Mouse (Mus musculus): Measurements from ENCODE around the gene Hist1h3e.
"Not testable (repeated sequence)": the region's sequence is repeated elsewhere in the genome, so short reads cannot be mapped to it uniquely, and the experiment has no call there.

Hist1h3e gene

DNA sequence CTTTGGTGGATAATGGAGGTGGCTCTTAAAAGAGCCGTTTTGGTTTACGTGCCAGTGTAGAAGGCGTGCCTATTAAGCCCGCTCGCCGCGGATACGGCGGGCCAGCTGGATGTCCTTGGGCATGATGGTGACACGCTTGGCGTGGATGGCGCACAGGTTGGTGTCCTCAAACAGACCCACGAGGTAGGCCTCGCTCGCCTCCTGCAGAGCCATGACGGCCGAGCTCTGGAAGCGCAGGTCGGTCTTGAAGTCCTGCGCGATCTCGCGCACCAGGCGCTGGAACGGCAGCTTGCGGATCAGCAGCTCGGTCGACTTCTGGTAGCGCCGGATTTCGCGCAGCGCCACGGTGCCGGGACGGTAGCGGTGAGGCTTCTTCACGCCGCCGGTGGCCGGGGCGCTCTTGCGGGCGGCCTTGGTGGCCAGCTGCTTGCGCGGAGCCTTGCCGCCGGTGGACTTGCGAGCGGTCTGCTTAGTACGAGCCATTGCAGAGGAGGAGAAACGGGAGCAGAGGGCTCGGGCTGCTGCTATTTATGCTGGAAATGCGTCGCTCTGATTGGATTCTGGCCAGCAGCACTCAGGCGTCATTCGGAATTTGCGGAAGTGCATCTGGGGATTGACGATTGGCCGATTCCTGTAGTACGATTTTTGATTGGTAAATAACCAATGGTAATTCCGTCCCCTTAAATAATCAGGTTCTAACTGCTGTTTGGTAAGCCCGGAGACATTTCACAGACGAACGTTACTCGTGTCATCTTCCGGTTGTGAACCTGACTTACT lies at the start of gene Hist1h3e:
Gene Hist1h3e (minus strand): TSS at position 487 of the 777 bp plus-strand sequence.
- peak; percentile 93 to 96 for DNase-seq

DNA sequence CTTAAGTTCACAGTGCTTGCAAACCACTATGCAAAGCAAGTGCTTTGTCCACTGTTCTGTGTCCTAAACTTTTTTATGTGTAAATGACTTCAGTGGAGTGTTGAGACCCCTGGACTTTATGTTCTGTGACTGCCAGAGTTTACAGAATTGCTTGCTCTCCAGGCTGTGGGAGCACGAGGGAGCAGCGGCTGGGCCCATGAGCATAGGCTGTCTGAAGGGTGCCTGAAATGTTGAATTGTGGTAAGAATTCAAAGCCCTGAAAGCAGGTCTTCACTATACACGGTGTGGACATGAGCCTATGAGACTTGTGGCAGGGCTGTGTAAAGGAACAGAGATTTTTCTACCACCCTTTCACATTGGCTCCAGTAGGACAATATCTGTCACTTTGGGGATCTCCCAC lies 49.5 kb upstream of the Hist1h3e start:
- peak in 1 of 2 experiments; percentile 9 for DNase-seq

DNA sequence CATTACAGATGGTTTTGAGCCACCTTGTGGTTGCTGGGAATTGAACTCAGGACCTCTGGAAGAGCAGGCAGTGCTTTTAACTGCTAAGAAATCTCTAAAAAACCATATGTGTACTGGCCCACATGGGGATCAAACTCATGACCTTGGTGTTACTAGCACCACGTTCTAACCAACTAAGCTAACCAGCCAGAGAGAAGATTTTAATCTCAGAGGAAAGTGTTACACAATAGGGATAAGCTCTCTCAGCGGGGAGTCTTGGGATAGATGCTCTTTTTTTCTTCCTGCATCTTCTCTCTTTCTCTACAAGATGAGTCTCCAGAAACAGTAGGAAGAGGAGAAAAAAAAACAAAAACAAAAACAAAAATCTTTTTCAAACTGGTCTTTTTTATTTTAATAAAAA lies 48.2 kb upstream of the Hist1h3e start:
- DNase-seq = no peak

DNA sequence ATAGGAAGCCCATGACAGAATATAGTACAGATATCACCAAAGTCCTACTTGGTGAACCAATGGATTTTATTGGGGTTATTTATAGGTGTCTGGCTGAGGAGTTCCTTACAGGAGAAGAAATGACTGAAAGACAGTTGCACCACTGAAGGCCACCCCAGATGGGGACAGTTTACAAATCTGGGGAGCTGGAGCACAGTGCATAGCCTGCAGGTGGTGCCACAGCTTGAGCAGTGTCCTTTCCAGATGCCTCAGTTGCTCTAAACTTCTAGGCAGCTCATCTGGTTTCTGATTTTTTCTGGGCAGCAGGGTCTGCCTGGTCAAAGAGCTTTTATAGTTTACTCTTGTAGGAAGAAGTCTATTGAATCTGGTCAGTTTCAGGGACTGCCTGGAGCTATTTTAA lies 47.7 kb upstream of the Hist1h3e start:
- DNase-seq = no peak

DNA sequence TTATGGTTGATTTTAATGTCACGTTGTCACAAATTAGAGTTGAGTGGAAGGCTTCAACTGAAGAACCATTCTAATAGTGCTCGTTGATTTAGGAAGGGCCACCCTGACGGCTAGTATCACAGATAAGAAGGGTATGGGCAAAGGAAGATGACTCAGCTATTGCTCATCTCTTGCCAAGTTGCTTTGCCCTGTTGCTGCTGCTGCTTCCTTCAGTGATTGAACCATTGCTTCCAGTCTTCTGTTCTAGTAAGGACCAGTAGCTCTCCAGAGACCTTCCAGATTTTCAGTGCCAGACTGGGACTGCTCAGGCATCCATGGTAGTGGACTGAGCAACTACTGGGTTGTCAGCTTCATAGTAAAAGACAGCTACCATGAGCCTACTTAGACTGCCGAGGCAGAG lies 47.0 kb upstream of the Hist1h3e start:
- no peak for DNase-seq

DNA sequence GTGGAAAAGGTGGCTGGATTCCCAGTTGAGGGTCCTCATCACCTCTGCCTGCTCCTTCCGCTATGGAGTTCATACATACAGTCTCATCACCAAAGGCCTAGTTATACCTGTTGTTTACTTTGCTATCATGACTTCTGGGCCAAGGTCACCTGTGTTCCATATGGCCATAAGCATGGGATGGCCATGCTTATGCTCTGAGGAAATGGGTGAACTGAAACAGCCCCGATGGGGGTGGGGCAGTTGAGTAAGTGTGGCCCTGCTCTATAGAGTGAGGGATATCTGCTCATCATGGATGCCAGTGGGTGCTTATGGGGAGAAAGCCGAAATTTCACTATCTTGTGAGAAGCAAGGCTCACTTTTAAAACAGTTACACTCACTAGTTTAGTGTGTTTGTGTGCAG lies 42.9 kb upstream of the Hist1h3e start:
- DNase-seq = no peak

DNA sequence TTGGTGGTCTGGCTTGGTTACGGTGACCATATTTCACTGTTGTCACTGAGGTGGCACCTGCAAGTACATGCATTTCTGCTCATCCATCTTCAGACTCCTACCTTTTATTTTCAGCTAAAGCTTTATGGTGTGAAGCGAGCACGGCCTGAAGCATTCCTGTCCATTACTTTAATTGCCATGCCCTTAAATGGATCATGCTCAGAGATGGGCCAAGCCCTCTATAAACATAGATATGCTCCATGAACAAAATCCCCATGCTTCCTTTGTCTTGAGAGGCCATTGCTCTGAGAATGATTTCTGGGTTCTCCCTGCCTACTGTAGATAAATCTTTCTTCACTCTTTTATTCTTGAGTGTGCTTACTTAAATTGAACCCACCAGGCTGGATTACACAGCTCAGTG lies 42.3 kb upstream of the Hist1h3e start:
- no peak for DNase-seq

DNA sequence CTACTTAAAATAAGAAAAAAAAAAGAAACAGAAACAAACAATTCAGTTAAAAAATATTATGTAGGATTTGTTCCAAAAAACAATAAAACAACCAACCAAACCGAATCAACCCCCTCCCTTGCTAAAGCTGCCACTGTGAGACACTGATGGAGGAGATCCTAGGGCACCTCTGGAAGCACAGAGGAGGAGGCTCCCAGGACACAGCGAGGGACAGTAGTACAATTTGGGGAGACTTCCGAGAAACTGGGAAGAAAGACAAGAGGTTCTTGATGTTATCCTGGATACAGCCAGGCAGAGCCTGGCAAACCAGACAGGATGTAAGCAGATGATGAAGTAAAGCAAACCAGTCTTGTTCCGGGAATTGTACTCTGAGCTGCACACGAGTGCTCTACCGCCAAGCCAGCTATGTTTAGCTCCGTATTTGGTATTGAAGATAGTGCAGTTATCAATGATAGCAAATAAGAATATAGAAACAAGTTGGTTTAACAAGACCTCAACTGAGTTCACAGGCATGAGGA lies 41.1 kb upstream of the Hist1h3e start:
- DNase-seq = no peak

DNA sequence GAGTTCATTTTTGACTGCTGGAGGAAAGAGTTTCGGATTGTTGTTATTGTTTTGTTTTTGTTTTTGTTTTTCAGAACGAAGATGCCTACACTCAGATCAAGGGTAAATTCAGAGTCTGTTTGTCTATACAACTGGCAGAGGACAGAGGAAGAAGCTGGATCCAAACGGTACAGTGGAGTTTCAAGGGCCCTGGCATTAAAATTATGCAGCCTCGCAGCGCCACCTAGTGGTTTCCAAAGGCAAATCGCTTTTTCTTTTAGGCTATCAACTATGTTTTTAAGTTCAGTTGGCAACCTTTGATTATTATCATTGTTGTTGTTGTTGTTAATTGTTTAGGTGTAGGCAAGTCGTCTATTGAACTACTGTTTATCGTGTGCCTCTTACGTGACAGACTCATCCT lies 35.8 kb upstream of the Hist1h3e start:
- DNase-seq = peak; percentile 89

DNA sequence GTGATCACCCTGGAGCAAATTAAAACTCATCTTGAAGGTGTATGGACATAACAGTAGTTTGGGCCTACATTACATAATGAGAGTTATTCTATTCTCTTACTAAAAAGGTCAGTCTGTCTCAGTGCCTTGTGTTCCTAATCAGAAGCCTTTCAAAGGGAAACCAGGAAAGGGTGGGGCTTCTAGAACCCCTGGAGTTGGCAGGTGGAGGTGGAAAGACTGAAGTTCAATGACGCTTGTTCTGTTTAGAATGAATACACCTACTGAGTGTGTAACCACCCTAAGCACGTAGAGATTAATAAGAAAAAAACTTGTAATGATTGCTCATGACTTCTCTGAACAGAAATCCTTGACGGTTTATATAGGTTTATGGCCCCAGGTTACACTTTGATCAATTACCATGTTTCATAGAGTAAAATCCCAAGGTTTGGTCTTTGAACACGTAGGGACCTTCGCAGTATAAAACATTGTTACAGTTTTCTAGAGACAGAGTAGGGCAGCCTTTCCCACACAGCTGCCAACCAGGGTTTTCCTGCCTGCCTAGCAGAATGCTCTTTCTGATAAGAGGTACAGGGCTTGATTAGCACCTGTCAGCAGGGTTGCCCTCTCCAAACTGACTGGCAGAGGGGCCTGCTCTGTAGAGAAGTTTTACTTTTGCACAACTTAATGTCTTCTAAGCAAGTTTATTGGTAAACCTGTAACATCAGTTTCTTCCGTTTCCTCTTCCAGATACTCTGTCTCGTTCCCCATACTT lies 33.6 kb upstream of the Hist1h3e start:
- DNase-seq = no peak

DNA sequence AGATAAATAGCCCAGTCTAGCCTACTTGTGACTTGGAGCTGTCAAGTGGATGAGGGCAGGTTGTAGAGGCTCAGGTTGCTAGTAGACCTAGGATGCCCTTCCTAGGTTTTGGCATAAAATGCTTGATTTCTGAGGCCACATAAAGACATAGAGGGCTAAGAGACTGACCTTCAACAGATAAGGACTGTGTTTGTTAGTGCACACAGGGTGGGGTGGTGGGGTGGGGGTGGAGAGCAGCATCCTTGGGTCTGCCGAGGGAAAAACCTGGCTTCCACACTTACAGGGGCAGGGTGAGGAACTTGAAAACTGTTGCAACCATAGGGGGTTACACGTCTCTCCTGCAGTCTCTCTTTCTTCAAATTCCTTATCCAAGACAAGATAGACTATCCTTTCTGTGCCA lies 33.0 kb upstream of the Hist1h3e start:
- DNase-seq = no peak

DNA sequence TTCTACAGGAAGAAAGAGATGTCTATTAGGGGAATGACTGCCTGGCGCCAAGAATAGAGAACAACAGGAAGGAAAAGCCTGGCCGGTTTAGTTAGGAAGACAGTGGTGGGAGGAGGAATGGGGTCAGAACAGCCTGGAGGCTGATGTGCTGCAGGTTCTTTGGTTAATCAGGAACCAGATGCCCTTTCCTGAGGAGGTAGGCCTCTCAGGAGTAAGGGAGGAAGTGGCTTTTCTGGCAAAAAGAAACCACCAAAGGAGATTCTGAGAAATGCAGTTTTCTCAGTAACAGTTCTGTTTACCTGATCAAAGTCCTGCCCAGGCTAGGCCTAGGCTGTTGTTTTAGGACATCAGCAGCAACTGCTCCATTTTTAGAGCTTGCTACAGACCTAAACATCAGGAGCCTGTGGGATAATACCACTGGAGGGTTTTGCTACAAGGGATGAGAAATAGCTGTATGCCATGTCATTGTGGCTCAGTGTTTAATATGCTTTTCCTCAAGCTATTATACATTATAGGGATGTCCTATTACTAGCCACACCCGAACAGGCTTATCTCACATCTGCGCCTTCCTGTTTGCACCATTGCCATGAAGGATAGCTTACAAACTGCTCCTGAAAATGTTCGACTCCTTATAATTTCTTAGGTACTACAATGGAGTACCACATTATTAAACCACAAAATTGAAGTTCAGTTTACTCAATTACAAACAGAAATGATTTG lies 31.0 kb upstream of the Hist1h3e start:
- DNase-seq = peak in 1 of 2 experiments; percentile 47

DNA sequence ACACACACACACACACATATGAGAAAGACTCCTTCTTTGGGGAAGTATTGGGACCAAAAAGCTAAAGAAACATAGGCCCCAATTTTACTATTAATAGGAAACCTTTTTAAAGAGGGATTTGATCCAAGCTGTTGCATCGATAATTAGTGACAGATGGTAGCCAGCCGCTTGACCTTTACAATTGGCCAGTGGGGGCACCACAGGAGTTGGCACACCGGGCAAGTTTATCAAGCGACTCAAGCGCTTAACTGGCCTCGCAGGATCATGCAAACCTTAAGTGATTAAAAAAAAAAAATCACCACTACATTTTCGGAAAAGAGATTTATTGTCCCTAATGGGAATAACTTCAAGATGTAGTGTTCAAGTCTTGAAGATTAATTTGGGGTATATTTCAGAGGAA lies 30.4 kb upstream of the Hist1h3e start:
- DNase-seq = peak in 1 of 2 experiments; percentile 12

DNA sequence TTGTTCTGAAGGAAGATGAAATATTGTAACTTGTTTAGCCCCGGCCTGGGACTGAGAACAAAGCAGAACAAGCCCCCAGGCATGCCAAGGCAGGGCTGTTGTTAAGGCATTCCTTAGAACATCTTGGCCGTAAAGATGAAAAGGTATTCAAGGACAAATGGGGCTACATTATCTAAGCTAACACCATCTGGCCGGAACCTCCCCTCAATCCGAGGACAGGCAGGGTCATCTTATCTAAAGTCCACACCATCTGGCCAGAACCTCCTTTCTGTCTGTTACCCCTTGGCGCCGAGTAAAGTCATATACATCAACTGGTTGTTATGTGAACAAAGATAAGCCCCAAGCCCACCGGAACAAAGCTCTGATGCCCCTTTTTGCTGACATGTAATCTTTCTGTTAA lies 29.7 kb upstream of the Hist1h3e start:
- not testable (repeated sequence) for DNase-seq

DNA sequence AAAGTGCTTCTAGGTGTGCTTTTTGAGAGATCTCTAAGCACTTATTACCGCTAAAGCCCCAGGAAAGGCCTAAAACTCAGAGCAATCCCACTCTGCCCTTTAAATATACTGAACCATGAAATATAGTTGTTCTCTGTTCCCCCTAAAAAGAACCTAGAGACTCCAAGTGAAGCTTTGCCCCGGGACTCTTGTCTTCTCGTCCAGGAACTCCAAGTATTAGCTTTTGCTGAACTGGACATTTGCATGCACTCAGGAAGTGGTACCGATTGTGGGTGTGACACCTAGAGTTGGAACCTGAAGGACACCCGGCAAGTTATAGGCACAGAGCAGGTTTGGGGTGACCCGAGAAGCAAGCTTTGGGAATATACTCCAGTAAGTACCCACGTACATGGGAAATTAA lies 29.0 kb upstream of the Hist1h3e start:
- no peak for DNase-seq

DNA sequence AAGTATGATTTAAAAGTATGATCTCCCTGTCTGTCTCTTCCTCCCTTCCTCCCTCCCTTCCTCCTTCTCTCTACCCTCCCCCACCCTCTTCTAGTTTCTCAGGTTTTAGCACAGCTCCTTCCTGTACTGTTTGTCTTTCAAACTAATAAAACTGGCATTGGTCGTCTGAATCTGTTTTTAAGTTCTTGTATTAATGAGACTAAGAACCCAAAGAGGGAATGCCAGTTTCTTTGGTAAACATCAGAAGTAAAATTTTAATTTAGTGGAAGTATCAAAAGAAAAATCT lies 24.7 kb upstream of the Hist1h3e start:
- DNase-seq = no peak

DNA sequence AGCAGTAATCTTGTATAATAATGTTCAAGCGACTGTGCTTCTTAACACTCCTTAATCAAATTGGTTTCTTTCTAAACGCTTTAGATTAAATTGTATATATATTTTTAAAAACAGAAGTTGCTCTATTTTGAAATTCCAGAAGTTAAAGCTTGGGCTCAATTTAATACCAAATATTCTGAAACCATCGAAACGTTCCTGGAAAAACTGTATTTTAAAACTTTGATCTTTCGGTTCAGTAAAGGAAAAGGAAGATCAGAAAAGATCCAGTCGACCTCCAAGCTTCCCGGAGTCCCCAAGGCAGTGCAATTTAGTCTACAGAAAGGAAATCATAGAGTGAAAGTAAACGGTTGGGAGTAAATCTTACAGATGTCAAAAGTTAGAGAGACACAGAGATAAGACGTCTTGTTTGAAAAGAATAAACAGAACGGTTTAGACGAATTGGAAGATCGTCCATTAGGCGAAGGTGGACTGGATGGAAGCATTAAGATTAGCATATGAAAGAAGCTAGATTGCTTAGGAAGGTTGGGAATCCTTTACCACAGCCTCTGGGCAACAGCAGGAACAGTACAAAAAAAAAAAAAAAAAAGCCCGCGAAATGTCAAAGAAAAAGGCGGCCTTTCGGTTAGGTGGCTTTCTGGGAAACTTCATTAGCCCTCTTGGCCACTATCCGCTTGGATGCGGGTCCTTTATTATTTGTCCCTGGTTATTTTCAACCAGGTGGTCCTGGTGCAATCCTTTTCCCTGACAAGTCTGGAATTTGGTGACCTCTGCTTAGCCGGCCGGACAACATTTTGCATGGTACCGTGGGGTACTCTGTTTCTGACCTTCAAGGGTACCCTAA lies 24.1 kb upstream of the Hist1h3e start:
- peak in 1 of 2 experiments; percentile 22 for DNase-seq

DNA sequence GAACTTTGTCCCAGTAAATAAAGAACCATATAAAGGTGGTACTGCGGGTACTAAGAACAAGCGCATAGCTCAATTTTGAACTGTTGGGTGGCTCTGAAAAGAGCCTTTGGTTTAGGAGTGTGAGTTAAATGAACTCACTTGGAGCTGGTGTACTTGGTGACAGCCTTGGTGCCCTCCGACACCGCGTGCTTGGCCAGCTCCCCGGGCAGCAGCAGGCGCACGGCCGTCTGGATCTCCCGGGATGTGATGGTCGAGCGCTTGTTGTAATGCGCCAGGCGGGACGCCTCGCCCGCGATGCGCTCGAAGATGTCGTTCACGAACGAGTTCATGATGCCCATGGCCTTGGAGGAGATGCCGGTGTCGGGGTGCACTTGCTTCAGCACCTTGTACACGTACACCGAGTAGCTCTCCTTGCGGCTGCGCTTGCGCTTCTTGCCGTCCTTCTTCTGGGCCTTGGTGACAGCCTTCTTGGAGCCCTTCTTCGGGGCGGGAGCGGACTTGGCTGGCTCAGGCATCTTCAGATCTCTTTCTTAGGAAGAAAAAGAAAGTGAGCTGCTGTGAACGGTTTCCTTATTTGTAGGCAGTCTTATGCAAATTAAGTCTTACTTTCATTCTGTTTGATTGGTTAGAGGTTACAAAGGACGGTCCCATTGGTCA lies 23.4 kb upstream of the Hist1h3e start:
- peak; percentile 71 to 77 for DNase-seq

DNA sequence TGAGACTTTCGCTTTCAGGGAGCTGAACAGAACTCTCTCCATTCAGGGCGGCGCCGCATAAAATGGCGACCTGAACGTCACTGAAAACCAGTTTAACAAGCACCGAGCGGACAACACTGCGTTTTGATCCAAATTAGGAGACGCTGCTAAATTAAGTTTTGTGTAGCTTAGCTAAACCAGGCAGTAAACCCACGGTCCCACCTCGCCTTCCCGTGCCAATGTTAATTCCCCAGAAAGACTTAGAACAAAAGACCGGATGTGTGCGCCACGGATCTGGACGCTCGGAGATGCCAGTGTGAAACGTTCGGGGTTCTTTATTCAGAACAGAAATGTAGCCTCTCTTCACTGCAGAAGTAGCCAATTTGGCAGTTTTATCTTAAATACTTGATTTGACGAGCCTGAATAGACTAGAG lies 22.9 kb upstream of the Hist1h3e start:
- peak; percentile 82 to 85 for DNase-seq

DNA sequence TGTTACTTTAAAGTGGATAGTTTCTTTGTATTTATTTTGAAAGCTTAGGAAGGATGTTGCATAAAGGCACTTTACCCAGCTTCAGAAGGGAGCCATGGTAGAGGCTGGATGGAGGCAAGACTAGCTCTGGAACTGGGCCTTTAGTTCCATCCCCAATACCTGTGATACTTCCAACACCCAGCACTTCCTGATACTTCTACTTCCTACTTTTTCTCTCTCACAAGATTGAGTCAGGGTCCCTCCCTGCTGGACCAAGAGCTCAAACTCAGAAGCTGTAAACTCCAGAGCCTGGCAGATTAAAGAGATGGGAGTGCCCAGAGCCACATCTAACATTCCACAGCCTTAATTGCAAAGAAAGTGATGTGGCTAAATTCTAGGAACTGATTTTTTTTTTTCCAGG lies 22.2 kb upstream of the Hist1h3e start:
- peak in 1 of 2 experiments; percentile 37 for DNase-seq

DNA sequence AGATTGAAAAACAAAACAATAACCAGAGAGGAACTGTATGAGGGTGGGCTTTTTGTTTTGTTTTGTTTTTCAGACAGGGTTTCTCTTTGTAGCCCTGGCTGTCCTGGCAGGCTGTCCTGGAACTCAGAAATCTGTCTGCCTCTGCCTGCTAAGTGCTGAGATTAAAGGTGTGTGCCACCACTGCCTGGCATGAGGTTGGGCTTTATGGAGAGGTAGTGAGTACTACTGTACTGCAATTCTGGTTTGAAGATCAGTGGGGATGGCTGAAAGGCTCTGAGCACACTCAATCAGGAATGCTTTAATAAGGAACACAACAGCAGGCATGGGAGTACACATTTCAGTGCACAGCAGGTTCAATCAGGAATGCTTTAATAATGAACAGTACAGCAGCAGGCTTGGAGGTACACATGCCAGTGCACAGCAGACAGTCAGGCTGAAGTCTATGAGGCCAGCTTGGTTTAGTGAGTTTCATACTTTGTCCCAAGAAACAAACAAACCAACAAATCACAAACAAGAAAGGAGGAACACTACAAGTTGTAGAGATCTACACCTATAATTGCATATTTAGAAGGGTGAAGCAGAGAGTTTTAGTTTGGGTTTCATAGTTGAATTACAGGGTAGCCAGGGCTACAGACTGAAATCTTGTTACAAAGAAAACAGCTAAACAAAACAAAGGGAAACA lies 21.4 kb upstream of the Hist1h3e start:
- DNase-seq = no peak
